Mouse (Mus musculus) R1 (cell line): ENCODE data around the gene C1ra.
"Not testable (repeated sequence)": the region's sequence is repeated elsewhere in the genome, so short reads cannot be mapped to it uniquely, and the experiment has no call there.

Experiments
- DNase-seq: peaks from one replicate; pipeline ENCODE4 v3.0.0-alpha.2; 2018; ENCODE audit warnings: low read depth, low spot score

The C1ra gene

GRCm38 (mm10) chr6:124485414-124486144 lies 26.6 kb upstream of the C1ra start:
- peak; percentile 92 for DNase-seq

- no peak for DNase-seq
These were observed 24.7 kb upstream of the C1ra start for GRCm38 (mm10) chr6:124487509-124487908.

- no peak for DNase-seq
These were observed 23.3 kb upstream of the C1ra start for GRCm38 (mm10) chr6:124488952-124489351.

- DNase-seq: no peak
These were observed 20.8 kb upstream of the C1ra start for GRCm38 (mm10) chr6:124491427-124491826.

- DNase-seq: peak; percentile 96
These were observed 19.2 kb upstream of the C1ra start, which contains the start of gene C1rl for GRCm38 (mm10) chr6:124492842-124493561. TSS of gene C1rl (plus strand) at chr6:124493113.

- no peak for DNase-seq
These were observed 18.3 kb upstream of the C1ra start for GRCm38 (mm10) chr6:124493886-124494285.

- no peak for DNase-seq
These were observed 16.2 kb upstream of the C1ra start for GRCm38 (mm10) chr6:124496054-124496453.

GRCm38 (mm10) chr6:124499914-124500566 lies 12.2 kb upstream of the C1ra start:
- DNase-seq: no peak

GRCm38 (mm10) chr6:124501473-124501872 lies 10.7 kb upstream of the C1ra start:
- DNase-seq: no peak

GRCm38 (mm10) chr6:124502021-124502420 lies 10.2 kb upstream of the C1ra start:
- DNase-seq: no peak

GRCm38 (mm10) chr6:124505028-124505427 lies 7.2 kb upstream of the C1ra start:
- no peak for DNase-seq

- DNase-seq: no peak
These were observed 5.2 kb upstream of the C1ra start for GRCm38 (mm10) chr6:124506991-124507390.

GRCm38 (mm10) chr6:124508292-124508691 lies 3.9 kb upstream of the C1ra start:
- DNase-seq: no peak

- DNase-seq: not testable (repeated sequence)
These were observed 3.0 kb upstream of the C1ra start for GRCm38 (mm10) chr6:124509192-124509591.

- DNase-seq: no peak
These were observed 269 bp upstream of the C1ra start for GRCm38 (mm10) chr6:124511936-124512335.

- not testable (repeated sequence) for DNase-seq
These were observed 5.5 kb downstream of the C1ra start for GRCm38 (mm10) chr6:124517733-124518132.

- DNase-seq: not testable (repeated sequence)
These were observed 9.9 kb downstream of the C1ra start for GRCm38 (mm10) chr6:124522082-124522481.

- DNase-seq: no peak
These were observed 15.7 kb downstream of the C1ra start for GRCm38 (mm10) chr6:124527881-124528280.

- DNase-seq: no peak
These were observed 18.9 kb downstream of the C1ra start for GRCm38 (mm10) chr6:124531077-124531476.

- not testable (repeated sequence) for DNase-seq
These were observed 24.1 kb downstream of the C1ra start for GRCm38 (mm10) chr6:124536125-124536829.

GRCm38 (mm10) chr6:124541176-124541575 lies 29.0 kb downstream of the C1ra start:
- not testable (repeated sequence) for DNase-seq

GRCm38 (mm10) chr6:124542284-124542683 lies 30.1 kb downstream of the C1ra start, which contains the start of gene C1s1:
TSS of gene C1s1 (minus strand) at chr6:124542359.
- peak; percentile 75 for DNase-seq
